Mouse (Mus musculus) G1E-ER4 (cell line): ENCODE data around the gene Lalba. TPM values are rescaled to one million over a fixed set of nuclear protein-coding genes. Genes with fewer than 3 reads are reported as not detected.
A peak's percentile ranks its signal among the peaks of the same experiment; 100 is the strongest.

Experiments used
- GATA1 ChIP-seq: IDR thresholded peaks from one replicate; pipeline ENCODE4 v1.8.0; 2012; ENCODE audit warnings: low read length, inconsistent platforms
- polyA plus RNA-seq: library from polyadenylated mRNA; stranded (reverse); fragments of >175 nt; gene quantifications from 2 replicates; pipeline ENCODE4 v1.2.3, GENCODE M21; 2012

The Lalba gene
- not detected in 2 replicates for polyA plus RNA-seq

- no peak for TF ChIP-seq GATA1
Measured at GRCm38 (mm10) chr15:98482701-98483100, at the start of gene Lalba. Gene Lalba, minus strand, starts transcription at chr15:98482721.

- no peak for TF ChIP-seq GATA1
Measured at GRCm38 (mm10) chr15:98532281-98532680, 49.8 kb upstream of the Lalba start.

GRCm38 (mm10) chr15:98528066-98528563, 45.6 kb upstream of the Lalba start:
- TF ChIP-seq GATA1 = no peak

GRCm38 (mm10) chr15:98527056-98527771, 44.7 kb upstream of the Lalba start:
- TF ChIP-seq GATA1 = no peak

- no peak for TF ChIP-seq GATA1
Measured at GRCm38 (mm10) chr15:98526057-98526456, 43.5 kb upstream of the Lalba start.

- no peak for TF ChIP-seq GATA1
Measured at GRCm38 (mm10) chr15:98521245-98521644, 38.7 kb upstream of the Lalba start.

- TF ChIP-seq GATA1 = peak; percentile 35
Measured at GRCm38 (mm10) chr15:98517380-98518355, 35.1 kb upstream of the Lalba start.

- no peak for TF ChIP-seq GATA1
Measured at GRCm38 (mm10) chr15:98514146-98514545, 31.6 kb upstream of the Lalba start.

GRCm38 (mm10) chr15:98512799-98513321, 30.3 kb upstream of the Lalba start:
- TF ChIP-seq GATA1 = no peak

GRCm38 (mm10) chr15:98512232-98512631, 29.7 kb upstream of the Lalba start:
- peak; percentile 54 for TF ChIP-seq GATA1

- TF ChIP-seq GATA1 = no peak
Measured at GRCm38 (mm10) chr15:98511386-98511928, 28.9 kb upstream of the Lalba start.

- no peak for TF ChIP-seq GATA1
Measured at GRCm38 (mm10) chr15:98510438-98511385, 28.2 kb upstream of the Lalba start.

- TF ChIP-seq GATA1 = no peak
Measured at GRCm38 (mm10) chr15:98509387-98509786, 26.9 kb upstream of the Lalba start.

GRCm38 (mm10) chr15:98507321-98507720, 24.8 kb upstream of the Lalba start:
- TF ChIP-seq GATA1 = no peak
